Mouse (Mus musculus) cerebellum, adult 2 months (tissue): Measurements from ENCODE around the gene Aagab.

Experiments used
- CTCF ChIP-seq: fragments of 200-500 bp; IDR thresholded peaks from 2 replicates; pipeline ENCODE4 v1.5.1; 2011; ENCODE audit warnings: low read depth, mild to moderate bottlenecking, control low read depth, low read length, moderate library complexity, borderline replicate concordance; ENCODE audit not compliant: insufficient read depth
- POLR2A ChIP-seq: fragments of 200-500 bp; IDR thresholded peaks from 2 replicates; pipeline ENCODE4 v1.6.1; 2011; ENCODE audit warnings: low read length, control low read depth, borderline replicate concordance; ENCODE audit not compliant: insufficient read depth

GRCm38 (mm10) chr9:63673494-63673805, 71.0 kb downstream of the Aagab start:
- TF ChIP-seq CTCF = no peak
- no peak for TF ChIP-seq POLR2A
